Mouse (Mus musculus): Measurements from ENCODE around the gene 1700016D06Rik.
"Not testable (repeated sequence)": the region's sequence is repeated elsewhere in the genome, so short reads cannot be mapped to it uniquely, and the experiment has no call there.

1700016D06Rik gene

GRCm38 (mm10) chr8:11703789-11704188 lies 2.9 kb upstream of the 1700016D06Rik start:
- no peak for DNase-seq (ENCODE audit: low read depth, low spot score)

DNA sequence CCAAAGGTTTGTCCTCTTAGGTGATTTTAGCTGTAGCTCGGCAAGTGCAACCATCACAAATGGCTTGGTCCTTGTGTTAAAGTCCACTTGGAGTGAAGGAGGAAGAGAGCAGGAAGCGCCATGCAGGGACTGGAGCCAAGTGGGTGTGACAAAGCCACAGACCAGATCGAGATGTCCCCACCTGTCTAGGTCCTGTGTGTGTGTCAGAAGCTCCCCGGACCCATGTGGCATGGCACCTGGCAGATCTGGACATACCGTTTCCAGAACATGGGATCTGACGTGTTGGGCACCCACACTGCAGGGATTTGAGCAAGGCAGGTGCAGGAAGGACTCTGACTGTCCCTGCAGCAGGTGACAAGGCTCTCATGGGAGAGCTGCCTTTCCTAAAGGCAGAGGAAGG lies 565 bp upstream of the 1700016D06Rik start:
- no peak for DNase-seq (ENCODE audit: low read depth, low spot score)

DNA sequence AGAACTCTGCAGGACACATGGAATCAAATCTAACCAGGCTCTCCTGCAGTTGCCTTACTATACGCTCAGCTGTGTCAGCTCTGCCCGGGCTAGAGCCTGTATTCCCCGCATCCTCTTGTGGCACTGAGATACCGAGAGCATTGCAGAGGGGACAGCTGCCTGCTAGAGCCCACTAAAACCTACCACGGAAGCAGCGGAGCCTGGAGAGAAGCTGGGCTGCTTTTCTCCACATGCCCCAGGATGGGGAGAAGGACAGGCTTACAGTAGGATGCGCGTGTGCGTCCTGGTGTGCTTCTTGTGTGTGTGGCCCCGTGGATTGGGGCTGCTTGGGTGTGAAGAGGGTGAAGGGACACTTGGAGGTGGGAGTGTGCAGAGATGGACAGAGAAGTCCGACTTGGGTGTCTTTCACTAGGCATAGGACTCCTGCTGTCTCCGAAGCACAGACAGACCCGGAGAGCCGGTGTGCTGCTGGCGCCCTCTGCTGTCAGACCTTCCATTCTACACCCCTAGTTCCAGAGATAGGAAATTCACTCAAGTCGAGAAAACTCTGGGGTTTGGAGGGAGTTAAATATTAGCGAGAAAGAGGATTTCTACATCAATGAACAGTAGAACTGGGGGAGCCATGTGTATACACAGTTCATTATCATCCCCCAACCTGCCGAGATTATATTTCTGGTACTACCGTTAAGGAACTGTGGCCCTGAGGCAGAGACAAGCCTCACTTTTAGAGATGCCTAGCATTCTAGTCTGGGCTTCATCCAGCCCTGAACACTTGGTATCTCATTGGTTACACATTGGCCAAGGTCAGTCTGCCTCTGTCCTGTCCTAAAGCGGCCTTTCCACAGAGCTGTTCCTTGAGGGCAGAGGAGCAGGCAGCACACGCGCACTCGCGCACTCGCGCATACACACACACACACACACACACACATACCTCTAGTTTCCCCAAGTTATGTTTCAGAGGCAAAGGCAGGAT lies 517 bp downstream of the 1700016D06Rik start:
- peak; percentile 70 for DNase-seq (ENCODE audit: low read depth, low spot score)

DNA sequence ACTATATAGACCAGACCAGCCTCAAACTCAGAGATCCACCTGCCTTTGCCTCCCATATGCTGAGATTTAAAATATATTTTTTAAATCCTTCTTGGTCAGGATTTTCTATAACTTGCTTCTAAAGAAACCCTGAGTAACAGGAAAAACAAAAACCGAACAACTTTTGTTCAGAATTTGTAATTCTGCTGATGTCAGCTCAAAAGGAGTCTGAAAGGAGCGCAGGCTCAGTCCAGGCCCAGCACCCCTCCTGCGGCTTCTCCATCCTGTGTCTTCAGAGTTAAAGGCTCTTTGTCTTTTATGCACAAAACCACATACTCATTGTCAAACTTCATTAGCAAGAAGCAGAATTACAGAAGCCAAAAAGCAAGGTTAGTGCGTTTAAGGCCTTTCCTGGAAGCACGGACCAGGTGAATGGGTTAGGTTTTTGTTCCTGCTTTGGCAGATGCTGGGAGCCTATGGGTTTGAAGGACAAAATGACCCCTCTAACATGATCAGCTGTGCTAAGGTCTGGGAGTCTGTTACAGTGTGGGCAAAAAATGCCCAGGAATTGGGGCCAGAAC lies 1.3 kb downstream of the 1700016D06Rik start:
- no peak for DNase-seq (ENCODE audit: low read depth, low spot score)

DNA sequence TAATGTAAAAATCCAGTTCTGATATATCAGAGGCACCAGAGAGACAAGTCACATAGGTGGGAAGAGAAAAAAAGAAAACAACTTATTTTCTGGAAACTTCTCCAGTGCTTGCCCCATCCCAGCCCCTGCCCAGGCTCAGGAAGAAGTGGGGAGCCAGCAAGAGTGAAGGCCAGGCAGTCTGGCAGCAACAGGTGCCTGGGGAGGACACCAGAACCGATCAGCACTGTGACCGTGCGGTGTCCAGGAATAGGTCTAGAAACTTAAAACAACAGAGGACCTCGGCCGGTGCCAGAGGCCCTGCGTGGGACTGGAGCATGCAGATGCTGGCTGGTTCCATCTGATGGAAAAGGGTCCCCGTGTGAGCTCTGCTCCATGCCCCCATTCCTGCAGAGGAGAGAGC lies 3.4 kb downstream of the 1700016D06Rik start:
- no peak for DNase-seq (ENCODE audit: low read depth, low spot score)

GRCm38 (mm10) chr8:11696176-11696575 lies 4.7 kb downstream of the 1700016D06Rik start:
- DNase-seq (ENCODE audit: low read depth, low spot score) = no peak

- no peak for DNase-seq (ENCODE audit: low read depth, low spot score)
Measured at GRCm38 (mm10) chr8:11693972-11694371, 6.9 kb downstream of the 1700016D06Rik start.

DNA sequence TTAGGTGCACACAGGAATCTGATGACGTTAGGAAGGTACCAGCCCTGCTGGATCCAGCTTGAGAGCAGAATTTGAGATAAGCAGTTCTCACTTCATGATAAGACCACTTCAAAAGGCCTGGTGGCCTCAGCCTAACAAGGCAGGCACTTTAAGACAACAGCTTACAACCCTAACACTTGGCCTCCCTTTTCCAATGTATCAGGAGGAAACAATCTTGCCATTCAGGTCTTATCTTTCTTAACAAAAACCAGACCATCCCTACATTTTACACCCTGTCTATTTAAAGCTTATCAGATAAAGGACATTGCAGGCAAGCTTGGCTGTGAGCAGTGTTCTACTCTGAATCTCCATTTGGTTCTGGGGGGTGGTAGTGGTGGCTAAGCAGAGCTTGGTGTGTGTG lies 8.4 kb downstream of the 1700016D06Rik start:
- no peak for DNase-seq (ENCODE audit: low read depth, low spot score)

DNA sequence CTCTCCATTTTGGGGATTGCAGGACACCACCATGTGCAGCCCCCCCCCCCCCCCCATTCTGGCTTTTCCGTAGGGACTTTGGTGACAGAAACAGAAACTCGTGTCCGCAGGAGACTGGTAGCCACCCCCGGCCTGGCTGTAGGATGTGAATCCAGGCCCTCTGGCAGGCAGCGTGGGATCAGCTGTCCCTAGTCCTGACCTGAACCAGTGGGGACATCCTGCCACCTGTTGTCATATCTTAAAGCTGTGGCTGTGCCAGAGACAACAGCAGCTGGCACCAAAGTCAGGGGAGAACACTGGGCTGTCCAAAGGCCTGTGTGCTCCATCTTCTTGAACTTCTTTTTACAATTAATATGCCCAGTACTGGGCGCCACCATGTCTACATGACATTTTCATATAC lies 9.1 kb downstream of the 1700016D06Rik start:
- DNase-seq (ENCODE audit: low read depth, low spot score) = no peak

DNA sequence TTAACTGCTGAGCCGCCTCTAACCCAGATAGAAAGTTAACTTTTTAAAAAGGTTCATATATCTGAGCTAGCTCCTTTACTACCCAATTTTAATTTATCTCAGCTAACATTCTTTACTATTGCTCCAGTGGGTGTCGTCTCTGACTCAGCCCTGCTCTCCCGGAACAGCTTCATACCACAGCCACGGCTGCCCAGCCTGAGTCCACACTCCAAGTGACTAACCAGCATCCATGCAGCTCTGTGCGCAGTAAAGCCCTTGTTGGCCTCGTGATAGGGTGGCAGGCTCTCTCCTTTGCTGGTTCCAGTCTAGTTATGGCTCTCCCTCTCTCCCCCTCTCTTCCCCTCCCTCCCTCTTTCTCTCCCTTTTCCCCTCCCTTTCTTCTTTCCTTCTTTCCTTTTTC lies 9.6 kb downstream of the 1700016D06Rik start:
- no peak for DNase-seq (ENCODE audit: low read depth, low spot score)

DNA sequence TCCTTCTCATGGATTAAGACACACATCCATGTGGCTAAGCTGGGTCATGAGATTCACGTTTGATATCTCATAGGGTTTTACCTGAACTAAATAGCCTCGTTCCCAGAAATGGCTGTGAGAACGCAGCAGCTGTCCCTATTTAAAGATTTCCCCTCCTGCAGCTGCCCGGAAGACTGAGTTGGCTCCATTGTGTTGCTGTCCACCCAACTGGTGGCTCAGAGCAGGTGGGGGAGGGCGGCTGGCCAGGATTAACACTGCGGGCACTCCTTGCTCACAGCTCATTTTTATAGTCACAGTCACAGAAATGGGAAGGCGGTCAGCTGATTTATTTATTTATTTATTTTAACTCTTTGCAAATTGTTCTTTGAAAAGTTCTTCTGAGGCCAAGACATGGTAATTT lies 10.9 kb downstream of the 1700016D06Rik start:
- no peak for DNase-seq (ENCODE audit: low read depth, low spot score)

GRCm38 (mm10) chr8:11687251-11687650 lies 13.6 kb downstream of the 1700016D06Rik start:
- no peak for DNase-seq (ENCODE audit: low read depth, low spot score)

DNA sequence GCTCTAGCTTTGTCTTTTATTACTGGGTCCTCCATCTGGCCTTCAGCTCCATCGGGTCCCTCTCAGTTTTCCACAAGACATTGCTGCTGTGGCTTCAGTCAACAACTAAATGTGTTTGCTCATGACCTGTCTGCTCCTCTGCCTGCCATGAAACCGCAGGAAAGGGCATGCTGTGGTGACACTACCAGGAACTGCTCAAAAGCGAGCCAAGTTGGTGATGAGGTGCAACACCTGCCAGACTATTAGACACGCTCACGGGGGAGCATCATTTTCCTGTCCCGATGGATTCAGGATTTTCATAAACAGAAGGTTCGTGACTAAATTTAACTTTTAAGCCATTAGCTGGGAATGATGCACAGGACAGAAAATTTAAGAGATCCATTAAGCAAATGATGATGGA lies 16.3 kb downstream of the 1700016D06Rik start:
- DNase-seq (ENCODE audit: low read depth, low spot score) = no peak

DNA sequence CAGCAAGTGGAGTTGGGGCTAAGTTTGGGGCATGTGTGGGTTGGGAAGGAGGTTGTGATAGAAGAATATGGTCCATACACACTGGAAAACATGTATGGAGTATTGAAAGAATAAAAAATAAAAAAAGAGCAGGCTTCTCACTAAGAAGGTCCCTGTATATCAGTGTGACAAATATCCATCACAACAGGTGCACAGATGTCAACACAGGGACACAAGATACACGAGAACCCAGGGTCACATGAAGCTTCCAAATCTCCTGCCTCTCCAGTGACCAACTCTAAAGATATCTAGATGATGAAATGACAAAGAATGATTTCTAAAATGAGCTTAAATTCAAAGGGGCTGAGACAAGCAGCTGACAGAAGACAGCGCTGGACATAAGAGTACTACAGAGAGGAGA lies 32.6 kb downstream of the 1700016D06Rik start:
- DNase-seq (ENCODE audit: low read depth, low spot score) = no peak

DNA sequence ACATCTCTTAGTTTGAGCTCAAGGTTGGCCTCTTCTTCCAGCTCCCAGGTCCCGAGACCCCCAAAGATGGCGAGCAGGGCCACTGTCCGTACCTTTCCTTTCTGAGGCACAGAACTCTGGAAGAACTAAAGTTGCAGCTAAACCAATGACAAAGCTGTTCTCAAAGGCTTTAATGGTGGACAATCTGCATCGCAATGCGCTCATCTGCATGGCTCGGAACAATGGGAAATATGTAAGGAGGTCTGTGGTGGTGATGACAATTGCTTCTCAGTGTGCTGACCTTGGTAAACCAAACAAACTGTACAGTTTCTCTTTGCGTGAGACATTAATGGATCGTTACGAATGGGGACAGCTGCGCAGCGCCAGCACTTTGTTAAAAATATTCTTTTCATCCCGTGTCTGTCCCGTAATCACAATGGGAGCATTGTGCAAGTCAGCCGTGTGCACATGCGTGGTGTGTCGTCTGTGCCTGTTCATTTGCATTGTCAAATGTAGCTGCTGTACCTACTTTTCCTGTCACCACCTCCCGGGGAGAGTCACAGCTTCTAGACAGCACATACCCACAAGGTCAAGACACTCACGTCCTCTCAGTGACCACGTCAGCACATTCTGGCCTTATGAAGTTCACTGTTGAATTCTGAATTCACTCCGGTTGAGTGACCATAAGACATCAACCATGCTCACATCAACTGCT lies 34.7 kb downstream of the 1700016D06Rik start:
- DNase-seq (ENCODE audit: low read depth, low spot score) = not testable (repeated sequence)

DNA sequence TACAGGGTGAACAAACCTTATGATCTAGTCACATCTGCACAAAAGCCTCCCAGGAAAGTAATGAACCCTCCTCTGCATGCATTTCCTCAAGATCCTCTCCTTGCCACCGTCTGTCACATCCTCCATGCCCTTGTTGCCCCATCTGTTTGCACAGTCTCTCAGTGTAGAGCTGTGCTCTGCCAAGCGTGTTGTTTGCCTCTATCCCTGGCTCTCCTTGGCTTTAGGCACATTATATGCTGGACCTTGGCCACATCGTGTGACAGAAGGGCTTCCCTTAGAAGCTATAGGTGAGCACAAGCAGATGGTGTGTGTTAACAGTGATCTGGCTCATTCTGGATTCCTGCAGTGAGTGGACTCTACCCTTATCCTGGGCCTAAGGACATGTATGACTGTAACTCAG lies 38.9 kb downstream of the 1700016D06Rik start:
- no peak for DNase-seq (ENCODE audit: low read depth, low spot score)

DNA sequence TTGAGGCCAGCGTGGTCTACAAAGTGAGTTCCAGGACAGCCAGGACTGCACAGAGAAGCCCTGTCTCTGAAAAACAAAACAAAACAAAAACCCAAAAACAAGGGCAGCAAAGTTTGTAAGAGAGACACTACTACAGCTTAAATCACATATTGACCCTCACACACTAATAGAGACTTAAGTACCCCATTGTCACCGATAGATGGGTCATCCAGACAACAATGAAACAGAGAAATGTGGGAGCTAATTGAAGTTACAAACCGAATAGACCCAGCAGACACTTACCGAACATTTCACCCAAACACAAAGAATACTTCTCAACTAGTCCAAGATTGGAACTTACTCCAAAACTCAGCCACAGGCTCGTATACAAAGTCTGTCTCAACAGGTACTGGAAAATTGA lies 50.8 kb downstream of the 1700016D06Rik start:
- no peak for DNase-seq (ENCODE audit: low read depth, low spot score)

- DNase-seq (ENCODE audit: low read depth, low spot score) = no peak
Measured at GRCm38 (mm10) chr8:11643123-11643522, 57.7 kb downstream of the 1700016D06Rik start.

GRCm38 (mm10) chr8:11640606-11641005 lies 60.3 kb downstream of the 1700016D06Rik start:
- no peak for DNase-seq (ENCODE audit: low read depth, low spot score)

- DNase-seq (ENCODE audit: low read depth, low spot score) = no peak
Measured at GRCm38 (mm10) chr8:11637531-11637930, 63.3 kb downstream of the 1700016D06Rik start.

DNA sequence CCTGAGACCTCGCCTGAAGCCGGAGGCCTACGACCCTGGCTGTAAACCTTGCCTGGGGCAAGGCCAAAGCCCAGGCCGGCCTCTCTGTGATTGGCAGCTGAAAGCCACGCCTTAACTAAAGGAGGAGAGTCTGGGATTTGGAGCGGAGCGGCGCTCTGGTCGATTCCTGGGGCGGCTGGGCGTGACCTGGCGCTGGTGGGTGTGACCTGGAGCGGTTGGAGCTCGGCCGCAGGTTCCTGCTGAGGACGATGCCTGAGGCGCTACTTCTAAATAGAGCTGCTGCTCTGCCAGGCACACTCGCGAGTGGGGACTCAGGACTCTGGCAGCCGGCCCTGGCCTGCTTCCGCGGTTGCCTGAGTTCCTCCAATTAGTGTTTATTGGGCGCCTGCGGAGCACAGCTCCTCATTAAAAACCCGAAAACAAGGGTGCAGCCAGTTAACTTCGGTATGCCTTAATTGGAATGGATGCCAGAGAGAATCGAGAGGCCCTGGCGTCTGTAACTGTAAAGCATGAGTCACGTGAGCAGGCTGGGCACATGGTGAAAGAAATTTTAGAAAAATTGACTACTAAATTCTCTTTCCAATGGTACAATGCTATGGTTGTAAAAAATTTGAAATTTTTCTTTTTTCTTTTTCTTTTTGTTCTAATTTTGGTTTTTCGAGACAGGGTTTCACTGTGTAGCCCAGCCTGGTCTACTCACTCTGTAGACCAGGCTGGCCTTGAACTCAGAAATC lies 64.4 kb downstream of the 1700016D06Rik start:
- peak; percentile 94 for DNase-seq (ENCODE audit: low read depth, low spot score)

DNA sequence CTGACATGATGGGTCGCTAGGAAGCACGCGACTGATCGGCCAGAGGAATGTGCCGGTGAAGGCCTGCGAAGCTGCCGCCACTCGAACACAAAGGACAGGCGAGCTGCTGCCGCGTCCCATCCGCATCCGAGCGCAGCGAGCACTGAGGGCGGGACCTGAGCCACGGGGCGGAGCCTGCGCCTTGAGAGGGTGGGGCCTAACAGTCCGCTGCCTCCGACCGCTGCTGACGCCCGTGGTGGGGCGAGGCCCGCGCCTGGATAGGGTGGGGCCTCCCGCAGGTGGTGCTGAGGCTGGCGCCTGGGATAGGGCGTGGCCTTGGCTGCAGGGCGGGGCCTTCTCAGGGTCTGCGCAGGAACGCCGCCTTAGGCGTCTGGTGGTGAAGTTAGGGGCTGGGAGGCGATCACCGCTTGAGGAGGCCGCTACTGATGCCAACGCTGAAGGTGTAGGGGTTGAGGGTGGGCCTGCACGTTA lies 65.2 kb downstream of the 1700016D06Rik start, which contains the start of gene Ankrd10:
Ankrd10 (minus strand) TSS at position 147 of the 471 bp plus-strand sequence.
- DNase-seq (ENCODE audit: low read depth, low spot score) = peak; percentile 99

Data from A20 (cell line).